Mouse (Mus musculus): ENCODE data around the gene Tfeb. TPM values are rescaled to one million over a fixed set of nuclear protein-coding genes. Genes with fewer than 3 reads are reported as not detected.
A peak's percentile ranks its signal among the peaks of the same experiment; 100 is the strongest.

Tfeb gene
- polyA plus RNA-seq, 2 experiments, result 10.6 to 12.2 TPM

DNA sequence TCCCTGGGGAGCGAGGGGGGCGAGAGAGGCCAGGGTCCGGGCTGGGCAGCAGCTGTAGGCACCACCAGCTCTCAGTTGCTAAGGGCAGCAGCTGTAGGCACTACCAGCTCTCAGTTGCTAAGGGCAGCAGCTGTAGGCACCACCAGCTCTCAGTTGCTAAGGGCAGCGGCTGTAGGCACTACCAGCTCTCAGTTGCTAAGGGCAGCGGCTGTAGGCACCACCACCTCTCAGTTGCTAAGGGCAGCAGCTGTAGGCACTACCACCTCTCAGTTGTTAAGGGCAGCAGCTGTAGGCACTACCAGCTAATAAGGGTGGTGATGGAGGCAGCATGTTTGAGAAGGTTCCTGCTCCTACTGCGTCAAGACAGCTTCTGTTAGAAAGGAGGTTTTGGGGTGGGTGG lies 52.2 kb downstream of the Tfeb start:
- H3K9ac ChIP-seq (ENCODE audit: low read depth, low read length, severe bottlenecking), result no peak overlapping the region

DNA sequence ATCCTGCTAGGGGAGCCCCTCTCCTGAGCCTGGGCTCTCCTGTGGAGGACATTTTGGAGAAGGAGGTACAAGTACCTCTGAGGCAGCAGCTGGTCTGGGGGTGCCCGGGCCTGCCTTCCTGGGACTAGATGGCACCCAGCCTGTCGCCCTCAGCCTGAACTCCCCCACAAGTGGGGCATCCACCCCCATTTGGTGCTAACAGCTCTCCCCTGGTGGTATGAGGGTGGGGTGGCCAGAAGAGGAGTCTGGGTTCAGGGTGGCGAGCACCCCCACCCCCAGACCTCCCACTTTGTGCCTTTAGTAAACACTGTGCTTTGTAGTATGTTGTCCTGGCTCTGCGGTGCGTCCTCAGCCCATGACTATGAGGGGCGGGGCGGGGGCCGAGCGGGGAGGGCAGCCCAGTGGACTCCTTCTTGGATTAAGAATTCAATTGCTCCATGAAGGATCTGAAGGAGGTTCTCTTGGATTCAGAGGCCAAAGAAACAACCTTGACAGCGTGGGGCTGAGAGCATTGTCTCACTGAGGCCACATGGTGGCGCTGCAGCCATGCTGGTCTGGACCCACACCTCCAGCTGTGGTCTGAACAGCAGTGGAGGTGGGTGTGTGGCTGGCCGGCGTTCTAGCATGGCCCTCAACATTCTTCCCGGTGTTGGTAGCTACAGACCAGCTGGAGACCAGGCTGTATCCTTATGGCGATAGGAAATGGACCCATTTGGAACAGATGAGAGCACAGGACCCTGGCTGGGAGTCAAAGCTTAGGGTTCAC lies 55.5 kb downstream of the Tfeb start:
- Histone ChIP-seq H3K4me1 (ENCODE audit: control insufficient read depth, insufficient read depth, low read length) (peaks cover 20% of the 10 kb centered on the region), H3K9me3 (ENCODE audit: control insufficient read depth, low read length) (no peaks in the 10 kb centered on the region), H3K9ac (ENCODE audit: low read depth, low read length, severe bottlenecking) (no peak overlapping the region), H3K36me3 (ENCODE audit: control insufficient read depth, insufficient read depth, low read length) (no peaks in the 10 kb centered on the region), H3K4me2 (replicated peaks; ENCODE audit: low read depth, low read length, severe bottlenecking) (no peak overlapping the region), H3K27ac (replicated peaks; ENCODE audit: low read depth, low read length) (no peak overlapping the region), H3K27me3 (ENCODE audit: control insufficient read depth, insufficient read depth, low read length) (no peaks in the 10 kb centered on the region), H3K4me3 (replicated peaks; ENCODE audit: low read length) (no peak overlapping the region)
- no peak for TF ChIP-seq POLR2A (IDR thresholded peaks at IDR 0.05; ENCODE audit: borderline replicate concordance, extremely low read depth, insufficient read depth, insufficient read length)
- WGBS, result 24% methylated on average over 15 of the region's 15 CpGs
- ATAC-seq (ENCODE audit: low FRiP score, low read depth), result peak; percentile 65; the same call in 1 of the 2 replicates
- DNase-seq (ENCODE audit: low spot score), result peak; percentile 77

More for the DNA sequence above, 52.2 kb downstream of the Tfeb start:
- H3K4me3 ChIP-seq (replicated peaks; ENCODE audit: low read length), result no peak overlapping the region
- peaks cover 17% of the 10 kb centered on the region for H3K4me1 ChIP-seq (ENCODE audit: control insufficient read depth, insufficient read depth, low read length)
- no peak overlapping the region for H3K27ac ChIP-seq (replicated peaks; ENCODE audit: low read depth, low read length)
- no peaks in the 10 kb centered on the region for H3K36me3 ChIP-seq (ENCODE audit: control insufficient read depth, insufficient read depth, low read length)
- no peak for TF ChIP-seq POLR2A (IDR thresholded peaks at IDR 0.05; ENCODE audit: borderline replicate concordance, extremely low read depth, insufficient read depth, insufficient read length)
- H3K4me2 ChIP-seq (replicated peaks; ENCODE audit: low read depth, low read length, severe bottlenecking), result no peak overlapping the region
- no peak for ATAC-seq (ENCODE audit: low FRiP score, low read depth)
- H3K9me3 ChIP-seq (ENCODE audit: control insufficient read depth, low read length), result no peaks in the 10 kb centered on the region
- H3K27me3 ChIP-seq (ENCODE audit: control insufficient read depth, insufficient read depth, low read length), result no peaks in the 10 kb centered on the region
- no peak for DNase-seq (ENCODE audit: low spot score)
- WGBS, result 68% methylated on average over 6 of the region's 6 CpGs

DNA sequence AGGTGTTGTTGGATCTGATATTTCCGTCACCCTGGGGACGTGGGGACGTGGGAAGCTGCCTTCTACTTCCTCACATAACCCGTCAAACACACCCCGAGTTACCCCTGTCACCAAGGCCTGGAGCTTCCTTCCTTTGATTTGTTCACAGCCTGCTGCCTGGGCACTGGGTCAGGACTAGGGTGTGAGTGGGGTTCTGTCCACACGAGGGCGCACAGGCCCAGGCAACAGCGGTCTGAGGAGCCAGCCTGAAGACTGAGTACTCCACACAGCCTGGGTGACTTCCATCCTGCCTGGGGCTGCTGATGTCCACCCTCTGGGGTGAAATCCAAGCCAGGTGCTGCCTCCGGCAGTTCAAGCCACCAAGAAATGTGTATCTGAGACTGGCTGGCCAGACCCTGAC lies 56.5 kb downstream of the Tfeb start:
- ATAC-seq (ENCODE audit: low FRiP score, low read depth), result peak; percentile 83
- no peak overlapping the region for H3K4me2 ChIP-seq (replicated peaks; ENCODE audit: low read depth, low read length, severe bottlenecking)
- peak; percentile 80 for DNase-seq (ENCODE audit: low spot score)
- no peaks in the 10 kb centered on the region for H3K27me3 ChIP-seq (ENCODE audit: control insufficient read depth, insufficient read depth, low read length)
- no peak overlapping the region for H3K27ac ChIP-seq (replicated peaks; ENCODE audit: low read depth, low read length)
- 6% methylated on average over 9 of the region's 9 CpGs for WGBS
- no peak overlapping the region for H3K9ac ChIP-seq (ENCODE audit: low read depth, low read length, severe bottlenecking)
- no peaks in the 10 kb centered on the region for H3K9me3 ChIP-seq (ENCODE audit: control insufficient read depth, low read length)
- peaks cover 11% of the 10 kb centered on the region; the same call in 1 of the 2 replicates for H3K4me1 ChIP-seq (ENCODE audit: control insufficient read depth, insufficient read depth, low read length)
- TF ChIP-seq POLR2A (IDR thresholded peaks at IDR 0.05; ENCODE audit: borderline replicate concordance, extremely low read depth, insufficient read depth, insufficient read length), result no peak
- no peaks in the 10 kb centered on the region for H3K36me3 ChIP-seq (ENCODE audit: control insufficient read depth, insufficient read depth, low read length)
- no peak overlapping the region for H3K4me3 ChIP-seq (replicated peaks; ENCODE audit: low read length)

DNA sequence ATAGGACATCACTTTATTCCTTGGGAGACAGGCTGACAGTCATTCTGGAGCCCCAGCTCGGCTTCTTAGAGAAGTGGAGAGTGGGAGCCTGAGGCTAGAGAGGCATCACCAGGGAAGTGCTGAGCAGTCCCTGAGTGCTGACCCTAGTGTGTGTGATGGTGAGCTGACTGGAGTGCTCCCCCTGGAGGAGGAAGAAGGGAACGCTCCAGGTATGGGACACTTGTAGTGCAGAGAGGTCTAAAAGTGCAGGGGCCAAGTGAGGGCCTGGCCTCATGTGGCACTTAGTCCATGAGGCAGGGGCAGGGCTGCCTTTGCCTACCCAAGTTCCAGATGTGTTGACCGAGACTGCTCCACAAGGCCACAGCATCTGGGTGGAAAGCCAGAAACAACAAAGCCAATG lies 58.6 kb downstream of the Tfeb start:
- H3K4me2 ChIP-seq (replicated peaks; ENCODE audit: low read depth, low read length, severe bottlenecking), result no peak overlapping the region
- no peaks in the 10 kb centered on the region for H3K27me3 ChIP-seq (ENCODE audit: control insufficient read depth, insufficient read depth, low read length)
- no peak overlapping the region for H3K9ac ChIP-seq (ENCODE audit: low read depth, low read length, severe bottlenecking)
- DNase-seq (ENCODE audit: low spot score) (peak; percentile 40), ATAC-seq (ENCODE audit: low FRiP score, low read depth) (no peak)
- no peak for TF ChIP-seq POLR2A (IDR thresholded peaks at IDR 0.05; ENCODE audit: borderline replicate concordance, extremely low read depth, insufficient read depth, insufficient read length)
- no peak overlapping the region for H3K27ac ChIP-seq (replicated peaks; ENCODE audit: low read depth, low read length)
- H3K9me3 ChIP-seq (ENCODE audit: control insufficient read depth, low read length), result no peaks in the 10 kb centered on the region
- no peak overlapping the region for H3K4me3 ChIP-seq (replicated peaks; ENCODE audit: low read length)
- WGBS, result 38% methylated on average over 3 of the region's 3 CpGs
- peaks cover 11% of the 10 kb centered on the region; the same call in 1 of the 2 replicates for H3K4me1 ChIP-seq (ENCODE audit: control insufficient read depth, insufficient read depth, low read length)
- no peaks in the 10 kb centered on the region for H3K36me3 ChIP-seq (ENCODE audit: control insufficient read depth, insufficient read depth, low read length)

DNA sequence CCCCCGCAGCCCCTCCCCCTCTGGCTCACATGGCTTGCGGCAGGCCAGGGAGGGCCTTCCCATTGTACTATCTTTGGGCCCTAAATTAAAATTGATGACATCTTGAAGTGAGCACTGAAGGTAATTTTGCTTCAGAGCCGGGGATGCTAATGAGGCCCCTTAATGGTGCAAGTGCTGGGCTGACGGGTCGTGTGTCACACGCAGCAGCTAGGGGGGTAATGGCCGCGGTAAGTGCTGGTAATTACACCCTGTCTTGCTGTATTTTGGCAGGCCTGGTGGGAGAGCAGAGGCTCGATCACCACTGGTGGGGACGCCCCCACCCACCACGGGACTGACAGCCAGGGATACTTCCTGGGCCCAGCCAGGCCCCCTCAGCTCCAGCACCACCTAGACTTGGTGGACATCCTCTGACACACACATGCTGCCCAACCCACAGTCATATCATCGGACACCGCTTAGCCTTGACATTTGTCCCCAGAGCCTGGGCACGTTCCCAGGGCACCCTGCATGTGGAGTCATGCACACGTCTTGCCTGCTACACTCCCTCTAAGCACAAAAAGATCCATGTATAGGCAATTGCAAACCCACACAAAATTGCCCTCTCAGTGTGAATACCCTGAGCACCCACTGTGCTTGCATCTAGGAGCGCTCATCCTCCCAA lies 59.5 kb downstream of the Tfeb start:
- no peaks in the 10 kb centered on the region for H3K9me3 ChIP-seq (ENCODE audit: control insufficient read depth, low read length)
- H3K4me2 ChIP-seq (replicated peaks; ENCODE audit: low read depth, low read length, severe bottlenecking), result no peak overlapping the region
- no peak for TF ChIP-seq POLR2A (IDR thresholded peaks at IDR 0.05; ENCODE audit: borderline replicate concordance, extremely low read depth, insufficient read depth, insufficient read length)
- H3K27ac ChIP-seq (replicated peaks; ENCODE audit: low read depth, low read length), result no peak overlapping the region
- H3K4me1 ChIP-seq (ENCODE audit: control insufficient read depth, insufficient read depth, low read length), result peaks cover 11% of the 10 kb centered on the region; the same call in 1 of the 2 replicates
- no peaks in the 10 kb centered on the region for H3K36me3 ChIP-seq (ENCODE audit: control insufficient read depth, insufficient read depth, low read length)
- DNase-seq (ENCODE audit: low spot score) (no peak), ATAC-seq (ENCODE audit: low FRiP score, low read depth) (no peak)
- H3K4me3 ChIP-seq (replicated peaks; ENCODE audit: low read length), result no peak overlapping the region
- no peaks in the 10 kb centered on the region for H3K27me3 ChIP-seq (ENCODE audit: control insufficient read depth, insufficient read depth, low read length)
- H3K9ac ChIP-seq (ENCODE audit: low read depth, low read length, severe bottlenecking), result no peak overlapping the region
- 39% methylated on average over 16 of the region's 16 CpGs for WGBS
